ENCODE assay signal across 11 mouse cellular contexts in genomic region chr2:144332486-144332885, GRCm38 (mm10). TPM values are rescaled to one million over a fixed set of nuclear protein-coding genes. Genes with fewer than 3 reads are reported as not detected.
DNase-seq lines count a peak whose midpoint lies in the region; ATAC-seq lines count a peak whose summit lies in the region.
"Had no signal": no experiment of that assay in that cellular context is flagged by ENCODE, and none has a peak within 500 bp of the region (broad histone marks: within the 10 kb centered on the region; RNA-seq: fewer than 3 reads in every experiment).

No protein-coding gene starts in this region.

- peaks cover 66% of the 10 kb centered on the region for H3K27me3 ChIP-seq in liver, embryonic 11.5 days (replicated peaks; ENCODE audit: control insufficient read depth, insufficient read depth, low read length)
- peaks cover 88% of the 10 kb centered on the region for H3K27me3 ChIP-seq in forebrain, embryonic 10.5 days (ENCODE audit: poor library complexity, severe bottlenecking)
- peaks cover 88% of the 10 kb centered on the region for H3K27me3 ChIP-seq in limb, embryonic 12.5 days

- H3K4me3 ChIP-seq in liver, embryonic 11.5 days (ENCODE audit: low read depth, low read length) = peak overlapping the region; percentile 53; the same call in 1 of the 2 replicates
- peak overlapping the region; percentile 55 for H3K4me3 ChIP-seq in forebrain, embryonic 10.5 days
- peak overlapping the region; percentile 51 for H3K4me3 ChIP-seq in limb, embryonic 12.5 days (replicated peaks)

- no peak overlapping the region for H3K27ac ChIP-seq in liver, embryonic 11.5 days (ENCODE audit: low read depth, low read length)
- H3K27ac ChIP-seq in forebrain, embryonic 10.5 days = no peak overlapping the region
- H3K27ac ChIP-seq in limb, embryonic 12.5 days = no peak overlapping the region

- peak overlapping the region; percentile 63 for H3K4me2 ChIP-seq in liver, embryonic 11.5 days
- peak overlapping the region; percentile 92 for H3K4me2 ChIP-seq in limb, embryonic 12.5 days

- no peak overlapping the region for H3K9ac ChIP-seq in liver, embryonic 11.5 days (ENCODE audit: low read depth, low read length)
- H3K9ac ChIP-seq in limb, embryonic 12.5 days (replicated peaks) = no peak overlapping the region

- no peak for DNase-seq in liver, embryonic 11.5 days (ENCODE audit: low spot score)
- DNase-seq in liver = no peak
- no peak for DNase-seq in forebrain, embryonic 10.5 days (ENCODE audit: extremely low spot score, low spot score)
- peak; percentile 18 for DNase-seq in retina, postnatal 1 day
- DNase-seq in cerebellum, postnatal 25 days = no peak
- no peak for DNase-seq in urinary bladder, postnatal 36 days (ENCODE audit: low spot score in 2 of 2)
- no peak for DNase-seq in thymus, postnatal 0 days (ENCODE audit: low spot score)
- DNase-seq: spleen, adult 18-20 months had no signal

- H3K36me3 ChIP-seq in liver, embryonic 11.5 days (ENCODE audit: control insufficient read depth, insufficient read depth, low read length) = no peaks in the 10 kb centered on the region
- H3K36me3 ChIP-seq in forebrain, embryonic 10.5 days (replicated peaks) = no peaks in the 10 kb centered on the region
- no peaks in the 10 kb centered on the region for H3K36me3 ChIP-seq in limb, embryonic 12.5 days

- WGBS in liver, embryonic 11.5 days = 5% methylated on average over 9 of the region's 9 CpGs
- WGBS in forebrain, embryonic 10.5 days = 5% methylated on average over 9 of the region's 9 CpGs
- 6% methylated on average over 9 of the region's 9 CpGs for WGBS in limb, embryonic 12.5 days

- no peaks in the 10 kb centered on the region for H3K9me3 ChIP-seq in liver, embryonic 11.5 days (ENCODE audit: control insufficient read depth, low read length)
- no peaks in the 10 kb centered on the region for H3K9me3 ChIP-seq in forebrain, embryonic 10.5 days
- H3K9me3 ChIP-seq in limb, embryonic 12.5 days = no peaks in the 10 kb centered on the region

- peaks cover 11% of the 10 kb centered on the region; the same call in 1 of the 2 replicates for H3K4me1 ChIP-seq in liver, embryonic 11.5 days (replicated peaks; ENCODE audit: control insufficient read depth, insufficient read depth, low read length)
- peaks cover 40% of the 10 kb centered on the region for H3K4me1 ChIP-seq in forebrain, embryonic 10.5 days
- peaks cover 37% of the 10 kb centered on the region for H3K4me1 ChIP-seq in limb, embryonic 12.5 days (replicated peaks)

- no peak for ATAC-seq in liver, embryonic 11.5 days (replicated peaks; ENCODE audit: low FRiP score)
- no peak for ATAC-seq in limb, embryonic 12.5 days (ENCODE audit: insufficient number of reproducible peaks, insufficient read depth, low FRiP score, low TSS enrichment, low read depth)

RNA-seq across cellular contexts. Expression of gene Ovol2, which starts 0.5 kb away (rescaled TPM):
- 0.14 TPM in 1 of 2 replicates, not detected in the other for polyA plus RNA-seq in liver, embryonic 11.5 days (2014; fragmentation: Nextera tagmentation; extraction: Ambion mirVana)
- 0.20 and 0.36 TPM in 2 replicates for polyA plus RNA-seq in forebrain, embryonic 10.5 days (2016; fragmentation: Nextera tagmentation; extraction: Ambion mirVana)
- polyA plus RNA-seq in limb, embryonic 12.5 days (2016; fragmentation: Nextera tagmentation; extraction: Ambion mirVana) = 1.4 and 1.8 TPM in 2 replicates
- 0.13 and 0.31 TPM in 2 replicates for polyA plus RNA-seq in thymus, postnatal 0 days (2015; fragmentation: Nextera tagmentation; extraction: Ambion mirVana)
- polyA plus RNA-seq: liver, embryonic 16.5 days had no signal

RNA-seq across cellular contexts. Expression of gene Kat14, which starts 36.3 kb away (rescaled TPM):
- polyA plus RNA-seq in liver, embryonic 11.5 days (2014; fragmentation: Nextera tagmentation; extraction: Ambion mirVana) = 33.5 and 34.8 TPM in 2 replicates
- 64.7 and 65.7 TPM in 2 replicates for polyA plus RNA-seq in forebrain, embryonic 10.5 days (2016; fragmentation: Nextera tagmentation; extraction: Ambion mirVana)
- polyA plus RNA-seq in limb, embryonic 12.5 days (2016; fragmentation: Nextera tagmentation; extraction: Ambion mirVana) = 54.6 and 54.7 TPM in 2 replicates
- polyA plus RNA-seq in thymus, postnatal 0 days (2015; fragmentation: Nextera tagmentation; extraction: Ambion mirVana) = 29.0 and 31.5 TPM in 2 replicates

RNA-seq across cellular contexts. Expression of gene Pet117, which starts 36.3 kb away (rescaled TPM):
- 0.40 and 0.80 TPM in 2 replicates for polyA plus RNA-seq in liver, embryonic 11.5 days (2014; fragmentation: Nextera tagmentation; extraction: Ambion mirVana)
- 0.81 TPM in 1 of 2 replicates, not detected in the other for polyA plus RNA-seq in forebrain, embryonic 10.5 days (2016; fragmentation: Nextera tagmentation; extraction: Ambion mirVana)
- 0.60 and 1.5 TPM in 2 replicates for polyA plus RNA-seq in limb, embryonic 12.5 days (2016; fragmentation: Nextera tagmentation; extraction: Ambion mirVana)
- polyA plus RNA-seq in thymus, postnatal 0 days (2015; fragmentation: Nextera tagmentation; extraction: Ambion mirVana) = 1.8 and 3.8 TPM in 2 replicates
- polyA plus RNA-seq: gonadal fat pad, adult 2 months had no signal
